Mouse (Mus musculus): Measurements from ENCODE around the gene Zfp704. TPM values are rescaled to one million over a fixed set of nuclear protein-coding genes. Genes with fewer than 3 reads are reported as not detected.

The Zfp704 gene
- polyA plus RNA-seq, 1 experiment from 2014 or later, result 12.0 TPM

DNA sequence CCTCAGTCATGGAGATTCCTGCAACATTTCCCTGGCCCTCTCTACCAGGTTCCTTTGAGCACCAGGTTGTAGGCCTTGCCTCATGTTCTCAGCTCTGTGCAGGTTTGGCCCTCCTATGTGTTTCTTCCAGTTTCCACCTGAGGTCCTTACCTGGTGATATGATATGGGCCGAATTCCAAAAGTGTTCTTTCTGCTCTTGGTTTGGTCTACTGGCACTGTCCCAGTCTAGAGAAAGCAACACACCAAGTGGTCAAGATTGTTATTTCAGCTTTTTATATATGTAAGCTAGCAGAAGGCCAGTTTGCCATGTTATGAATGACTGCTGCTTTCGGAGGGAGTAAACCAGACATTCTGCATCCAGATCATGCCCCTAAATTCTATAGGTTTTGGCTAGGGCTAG lies 541 bp upstream of the Zfp704 start:
- Histone ChIP-seq H3K27me3 (no peaks in the 10 kb centered on the region), H3K9ac (replicated peaks) (no peak overlapping the region), H3K4me1 (replicated peaks) (peaks cover 46% of the 10 kb centered on the region), H3K4me2 (peak overlapping the region; percentile 78), H3K9me3 (no peaks in the 10 kb centered on the region), H3K36me3 (no peaks in the 10 kb centered on the region), H3K27ac (peak overlapping the region; percentile 95; the same call in 1 of the 2 replicates), H3K4me3 (replicated peaks) (peak overlapping the region; percentile 90; the same call in 1 of the 2 replicates)
- WGBS, result 94% methylated on average over 2 of the region's 2 CpGs
- no peak for ATAC-seq (ENCODE audit: insufficient number of reproducible peaks, insufficient read depth, low FRiP score, low TSS enrichment, low read depth)

DNA sequence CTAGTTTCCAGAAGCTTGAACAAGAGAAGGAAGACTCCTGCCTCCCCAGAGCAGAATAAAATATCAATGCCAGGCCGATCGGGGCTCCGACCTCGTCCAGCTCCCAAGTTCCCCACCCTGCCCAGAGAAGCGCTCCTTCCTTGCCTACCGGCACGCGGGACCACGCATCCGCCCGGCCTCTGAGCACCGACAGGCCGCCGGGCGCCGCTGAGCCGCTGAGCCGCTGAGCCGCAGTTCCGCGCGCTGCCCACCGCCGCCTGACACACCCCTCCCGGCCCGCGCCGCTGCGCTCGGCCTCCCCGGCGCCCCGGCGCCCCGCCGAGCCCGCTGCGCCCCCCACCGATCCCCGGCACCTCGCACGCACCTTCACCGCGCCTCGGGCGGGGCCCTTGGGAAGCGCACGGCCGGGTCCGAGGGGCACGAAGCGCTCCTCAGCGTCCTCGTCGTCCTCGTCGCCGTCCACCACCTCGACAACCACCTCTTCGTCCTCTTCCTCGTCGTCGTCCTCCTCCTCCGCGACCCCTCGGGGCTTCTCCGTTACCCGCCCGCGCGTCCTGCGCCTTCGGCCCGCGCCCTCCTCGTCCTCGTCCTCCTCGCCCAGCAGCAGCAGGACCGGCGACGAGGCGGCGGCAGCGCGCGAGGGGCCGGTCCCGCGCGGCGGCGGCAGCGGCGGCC lies 842 bp downstream of the Zfp704 start:
- Histone ChIP-seq H3K9ac (replicated peaks) (peak overlapping the region; percentile 95), H3K36me3 (no peaks in the 10 kb centered on the region), H3K4me2 (peak overlapping the region; percentile 78), H3K4me1 (replicated peaks) (peaks cover 41% of the 10 kb centered on the region), H3K4me3 (replicated peaks) (peak overlapping the region; percentile 90), H3K27me3 (no peaks in the 10 kb centered on the region), H3K27ac (peak overlapping the region; percentile 95), H3K9me3 (no peaks in the 10 kb centered on the region)
- WGBS, result under 1% methylated on average over 81 of the region's 94 CpGs
- ATAC-seq (ENCODE audit: insufficient number of reproducible peaks, insufficient read depth, low FRiP score, low TSS enrichment, low read depth), result peak; percentile 28; the same call in 1 of the 2 replicates

DNA sequence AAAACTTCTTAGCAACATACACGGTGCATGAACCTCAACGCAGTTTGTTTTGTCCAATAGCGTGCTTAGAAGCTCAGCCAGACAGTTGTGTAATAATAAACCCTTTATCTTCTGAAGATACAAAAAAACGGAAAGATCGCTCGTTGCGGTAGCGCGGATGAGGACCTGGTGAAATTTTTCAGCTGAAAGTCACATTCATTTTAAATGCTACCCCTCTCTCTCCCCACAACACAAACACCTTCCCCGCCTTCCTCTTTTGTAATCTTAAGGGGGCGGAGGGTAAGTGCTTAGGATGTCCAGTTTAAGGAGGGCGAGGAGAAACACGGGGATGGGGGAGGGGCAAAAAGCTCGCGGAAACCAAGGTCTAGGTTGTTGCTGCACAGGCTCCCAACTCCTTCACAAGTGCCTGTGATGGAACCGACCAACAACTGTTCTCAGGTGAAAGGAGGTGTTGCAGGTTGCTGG lies 1.4 kb downstream of the Zfp704 start:
- Histone ChIP-seq H3K27me3 (no peaks in the 10 kb centered on the region), H3K4me2 (peak overlapping the region; percentile 78), H3K27ac (peak overlapping the region; percentile 95; the same call in 1 of the 2 replicates), H3K9ac (replicated peaks) (peak overlapping the region; percentile 95), H3K4me3 (replicated peaks) (peak overlapping the region; percentile 90), H3K9me3 (no peaks in the 10 kb centered on the region), H3K36me3 (no peaks in the 10 kb centered on the region), H3K4me1 (replicated peaks) (peaks cover 42% of the 10 kb centered on the region)
- whole genome bisulfite sequencing, result under 1% methylated on average over 16 of the region's 16 CpGs
- ATAC-seq (ENCODE audit: insufficient number of reproducible peaks, insufficient read depth, low FRiP score, low TSS enrichment, low read depth), result peak; percentile 45; the same call in 1 of the 2 replicates

DNA sequence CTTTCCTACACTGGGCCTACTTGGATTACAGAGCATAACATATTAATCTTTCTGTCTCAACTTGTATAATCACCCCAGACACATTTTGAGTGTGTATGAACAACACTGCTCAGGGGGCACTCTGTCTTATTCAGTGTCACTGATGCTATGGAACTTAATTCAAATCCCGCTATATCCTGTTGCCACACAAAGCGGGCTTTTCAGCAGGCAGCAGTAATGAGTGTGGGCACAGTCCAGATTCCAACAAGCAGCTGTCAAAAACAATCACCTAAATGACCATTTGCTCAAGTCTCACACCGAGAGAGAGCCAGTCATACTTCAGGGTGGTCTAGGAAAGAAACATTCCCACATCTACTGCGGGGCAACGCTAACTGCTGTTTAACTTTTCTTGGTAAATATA lies 2.2 kb downstream of the Zfp704 start:
- H3K27me3 ChIP-seq, result no peaks in the 10 kb centered on the region
- H3K9me3 ChIP-seq, result no peaks in the 10 kb centered on the region
- no peaks in the 10 kb centered on the region for H3K36me3 ChIP-seq
- H3K4me3 ChIP-seq (replicated peaks), result peak overlapping the region; percentile 90
- H3K4me1 ChIP-seq (replicated peaks), result peaks cover 41% of the 10 kb centered on the region
- no peak overlapping the region for H3K9ac ChIP-seq (replicated peaks)
- ATAC-seq (ENCODE audit: insufficient number of reproducible peaks, insufficient read depth, low FRiP score, low TSS enrichment, low read depth), result no peak
- peak overlapping the region; percentile 78 for H3K4me2 ChIP-seq
- no peak overlapping the region for H3K27ac ChIP-seq
- WGBS, result 31% methylated on average over 5 of the region's 5 CpGs

DNA sequence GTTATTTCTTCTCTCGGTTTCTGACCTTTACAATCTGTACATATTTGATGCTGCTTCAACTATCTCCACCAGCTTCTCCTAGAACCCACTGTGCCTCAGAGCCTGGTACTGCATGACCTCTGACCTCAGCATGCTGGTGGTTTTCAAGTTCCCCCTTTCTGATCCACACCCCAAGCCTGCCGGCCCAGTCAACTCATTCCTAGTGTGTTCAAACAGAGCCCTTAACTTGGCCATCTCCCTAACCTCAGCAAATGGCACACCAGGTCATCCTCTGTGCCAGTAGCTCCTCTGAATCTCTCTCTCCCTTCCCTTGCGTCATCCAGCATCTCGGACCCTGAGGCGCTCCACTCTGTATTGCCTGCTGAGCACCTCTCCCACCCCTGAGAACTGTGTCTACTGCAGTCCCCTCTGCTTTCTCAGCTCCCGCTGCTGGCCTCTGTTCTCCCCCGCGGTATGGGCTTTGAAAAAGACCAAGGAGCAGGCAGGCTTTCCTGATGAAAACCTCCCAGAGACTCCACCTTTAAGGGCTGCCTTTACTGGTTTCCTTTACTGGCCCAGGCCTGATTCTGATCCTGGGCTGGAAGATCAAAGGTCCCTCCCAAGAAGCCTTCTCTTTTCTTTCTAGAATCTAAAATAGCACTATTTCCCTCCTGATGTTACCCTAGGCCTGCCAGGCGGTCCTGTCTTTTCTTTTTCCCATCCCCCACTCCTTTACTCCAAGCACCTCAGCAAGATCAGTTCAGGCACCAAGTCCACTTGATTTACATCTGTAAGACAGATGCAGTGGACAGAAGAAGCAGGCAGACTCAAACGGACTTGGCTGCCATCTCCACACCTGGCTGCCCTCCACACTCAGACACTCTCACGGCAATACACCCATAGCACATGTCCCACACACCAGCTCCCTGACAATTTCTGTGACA lies 3.8 kb downstream of the Zfp704 start:
- ATAC-seq (ENCODE audit: insufficient number of reproducible peaks, insufficient read depth, low FRiP score, low TSS enrichment, low read depth), result no peak
- Histone ChIP-seq H3K4me2 (peak overlapping the region; percentile 3; the same call in 1 of the 2 replicates), H3K4me3 (replicated peaks) (no peak overlapping the region), H3K9ac (replicated peaks) (no peak overlapping the region), H3K27ac (no peak overlapping the region), H3K36me3 (no peaks in the 10 kb centered on the region), H3K27me3 (no peaks in the 10 kb centered on the region), H3K4me1 (replicated peaks) (peaks cover 38% of the 10 kb centered on the region), H3K9me3 (no peaks in the 10 kb centered on the region)
- 21% methylated on average over 11 of the region's 11 CpGs for WGBS

DNA sequence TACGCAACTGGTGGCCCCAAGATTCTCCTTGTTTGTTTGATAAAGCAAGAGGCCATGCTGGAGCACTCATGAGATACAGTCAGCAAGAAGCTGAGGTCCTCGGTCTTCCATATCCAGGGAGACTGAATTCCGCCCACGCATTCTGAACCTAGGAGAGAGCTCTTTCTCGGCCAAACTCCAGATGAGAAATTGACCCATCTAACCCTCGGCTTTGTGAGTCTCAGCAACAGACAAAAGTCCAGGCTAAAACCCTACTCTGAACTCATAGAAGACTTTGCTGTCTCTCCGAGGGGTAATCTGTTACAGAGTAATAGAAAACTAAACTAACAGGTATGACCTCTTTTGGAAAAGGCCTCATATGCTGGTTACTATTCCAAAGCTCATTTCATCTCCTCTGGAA lies 4.9 kb downstream of the Zfp704 start:
- H3K4me2 ChIP-seq, result no peak overlapping the region
- H3K9ac ChIP-seq (replicated peaks), result no peak overlapping the region
- H3K4me1 ChIP-seq (replicated peaks), result peaks cover 43% of the 10 kb centered on the region
- H3K27me3 ChIP-seq, result no peaks in the 10 kb centered on the region
- H3K4me3 ChIP-seq (replicated peaks), result no peak overlapping the region
- no peak overlapping the region for H3K27ac ChIP-seq
- no peaks in the 10 kb centered on the region for H3K9me3 ChIP-seq
- WGBS, result 88% methylated on average over 7 of the region's 7 CpGs
- H3K36me3 ChIP-seq, result no peaks in the 10 kb centered on the region
- ATAC-seq (ENCODE audit: insufficient number of reproducible peaks, insufficient read depth, low FRiP score, low TSS enrichment, low read depth), result no peak

DNA sequence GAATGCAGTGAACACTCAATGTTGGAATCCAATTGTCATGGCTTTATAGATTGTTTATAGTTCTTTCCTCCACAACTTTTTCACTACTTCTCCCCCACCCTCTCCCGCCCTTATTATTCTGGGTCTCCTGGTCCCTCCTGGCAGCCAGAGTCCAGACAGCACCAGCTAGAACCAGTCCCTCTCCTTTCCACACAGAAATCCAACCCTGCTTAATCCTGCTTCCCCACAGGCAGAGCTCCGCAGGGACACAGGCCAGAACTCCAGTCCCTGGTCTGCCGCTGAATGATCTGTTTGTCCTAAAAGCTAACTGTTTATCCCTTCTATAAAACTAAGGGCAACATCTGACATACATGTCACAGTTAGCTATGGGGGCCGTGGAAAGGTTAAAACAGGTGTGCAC lies 6.0 kb downstream of the Zfp704 start:
- Histone ChIP-seq H3K27me3 (no peaks in the 10 kb centered on the region), H3K36me3 (no peaks in the 10 kb centered on the region), H3K9ac (replicated peaks) (no peak overlapping the region), H3K27ac (no peak overlapping the region), H3K4me1 (replicated peaks) (peaks cover 49% of the 10 kb centered on the region), H3K4me2 (no peak overlapping the region), H3K4me3 (replicated peaks) (no peak overlapping the region), H3K9me3 (no peaks in the 10 kb centered on the region)
- 68% methylated on average over 4 of the region's 4 CpGs for WGBS
- no peak for ATAC-seq (ENCODE audit: insufficient number of reproducible peaks, insufficient read depth, low FRiP score, low TSS enrichment, low read depth)

DNA sequence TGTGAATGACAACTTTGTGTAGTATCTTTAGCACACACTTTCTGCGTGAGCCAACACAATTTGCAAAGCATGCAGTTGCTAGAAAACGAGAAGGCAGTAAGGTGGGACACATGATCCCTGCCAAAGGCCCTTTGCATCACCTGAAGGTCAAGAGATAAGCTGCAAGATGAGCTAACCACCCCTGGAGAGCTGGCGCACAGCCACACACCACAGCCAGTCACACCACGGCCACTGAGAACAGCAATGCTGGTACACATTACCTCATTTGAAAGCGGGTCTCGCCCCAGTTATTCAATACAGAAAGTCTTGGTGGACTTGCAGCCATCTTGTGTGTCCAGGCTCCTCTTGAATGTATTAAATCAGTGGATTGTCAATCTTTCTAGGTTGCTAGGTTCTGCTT lies 9.3 kb downstream of the Zfp704 start:
- no peak for ATAC-seq (ENCODE audit: insufficient number of reproducible peaks, insufficient read depth, low FRiP score, low TSS enrichment, low read depth)
- H3K4me3 ChIP-seq (replicated peaks), result no peak overlapping the region

DNA sequence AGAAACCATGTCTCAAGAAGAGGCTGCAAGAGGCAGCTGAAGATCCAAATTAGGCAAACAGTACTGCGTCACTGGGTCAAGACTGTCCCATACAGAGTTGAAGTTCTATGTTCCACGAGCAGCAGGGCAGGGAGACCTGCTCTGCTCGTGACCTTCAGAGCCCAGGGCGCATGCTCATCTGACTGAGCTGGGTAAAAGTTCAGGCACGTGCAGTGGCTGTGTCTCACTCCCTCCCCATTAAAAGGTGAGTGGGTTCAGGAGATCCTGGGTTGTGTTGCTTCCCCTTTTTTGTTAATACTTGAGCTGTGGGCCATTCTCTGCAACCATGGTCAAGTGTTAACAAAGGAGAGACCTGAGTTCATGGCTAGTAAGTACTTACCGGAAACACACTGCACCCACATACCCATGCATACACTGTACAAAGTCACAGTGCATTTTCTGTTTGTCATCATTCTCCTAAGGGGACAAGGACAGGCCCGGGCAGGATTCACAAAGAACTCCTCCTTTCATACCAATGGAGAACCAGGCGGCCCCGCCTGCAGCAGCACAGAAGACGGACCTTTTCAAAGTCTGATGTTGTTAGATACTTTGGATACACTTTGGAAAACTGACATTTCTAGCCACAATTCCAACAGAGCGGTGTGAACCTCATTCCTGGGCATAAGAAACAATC lies 10.0 kb downstream of the Zfp704 start:
- Histone ChIP-seq H3K9ac (replicated peaks) (no peak overlapping the region), H3K9me3 (no peaks in the 10 kb centered on the region), H3K4me3 (replicated peaks) (no peak overlapping the region), H3K4me2 (no peak overlapping the region), H3K4me1 (replicated peaks) (peaks cover 37% of the 10 kb centered on the region), H3K27ac (no peak overlapping the region), H3K27me3 (no peaks in the 10 kb centered on the region), H3K36me3 (no peaks in the 10 kb centered on the region)
- WGBS, result 82% methylated on average over 11 of the region's 11 CpGs
- ATAC-seq (ENCODE audit: insufficient number of reproducible peaks, insufficient read depth, low FRiP score, low TSS enrichment, low read depth), result no peak

More for the DNA sequence above, 9.3 kb downstream of the Zfp704 start:
- H3K4me2 ChIP-seq, result no peak overlapping the region
- H3K9me3 ChIP-seq, result no peaks in the 10 kb centered on the region
- H3K36me3 ChIP-seq, result no peaks in the 10 kb centered on the region
- no peak overlapping the region for H3K27ac ChIP-seq
- no peak overlapping the region for H3K9ac ChIP-seq (replicated peaks)
- 90% methylated on average over 6 of the region's 6 CpGs for WGBS
- no peaks in the 10 kb centered on the region for H3K27me3 ChIP-seq
- H3K4me1 ChIP-seq (replicated peaks), result peaks cover 39% of the 10 kb centered on the region

DNA sequence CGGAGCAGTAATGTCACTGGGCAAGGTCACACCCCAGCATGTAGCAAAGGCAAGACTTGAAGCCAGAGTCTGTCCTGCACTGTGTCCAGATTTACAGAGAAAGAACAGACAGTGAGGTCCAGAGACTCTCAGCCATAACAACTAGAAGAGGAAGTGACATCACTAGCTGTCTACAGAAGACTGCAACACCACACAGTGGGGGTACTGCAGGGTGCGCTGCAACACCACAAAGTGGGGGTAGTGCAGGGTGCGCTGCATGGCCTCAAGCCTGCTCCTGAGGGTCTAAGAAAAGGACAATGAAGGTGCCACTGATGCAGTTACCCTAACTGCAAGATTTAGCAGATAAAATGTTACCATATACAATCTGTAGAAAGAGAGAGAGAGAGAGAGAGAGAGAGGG lies 11.8 kb downstream of the Zfp704 start:
- Histone ChIP-seq H3K9me3 (no peaks in the 10 kb centered on the region), H3K9ac (replicated peaks) (no peak overlapping the region), H3K4me3 (replicated peaks) (no peak overlapping the region), H3K36me3 (no peaks in the 10 kb centered on the region), H3K4me2 (no peak overlapping the region), H3K27me3 (no peaks in the 10 kb centered on the region), H3K4me1 (replicated peaks) (peaks cover 26% of the 10 kb centered on the region), H3K27ac (no peak overlapping the region)
- 88% methylated on average over 3 of the region's 3 CpGs for WGBS
- no peak for ATAC-seq (ENCODE audit: insufficient number of reproducible peaks, insufficient read depth, low FRiP score, low TSS enrichment, low read depth)

DNA sequence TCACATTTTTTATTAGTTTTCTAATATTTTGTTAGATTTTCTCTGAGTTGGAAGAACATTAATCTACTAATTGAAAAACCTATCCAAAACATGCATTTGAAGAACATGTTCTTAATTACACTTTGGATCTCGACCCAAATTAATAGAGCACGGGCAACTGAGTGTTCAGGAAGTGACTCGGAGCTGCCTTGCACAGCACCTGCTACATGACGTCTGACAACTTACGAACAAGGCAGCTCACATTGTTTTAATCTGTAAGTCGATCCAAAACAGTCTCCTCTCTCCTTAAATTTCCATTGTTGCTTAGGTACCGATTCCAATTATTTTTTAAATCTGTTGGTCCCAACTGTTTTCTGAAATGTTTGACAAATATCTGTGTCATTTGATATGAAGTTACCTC lies 15.4 kb downstream of the Zfp704 start:
- Histone ChIP-seq H3K9me3 (no peaks in the 10 kb centered on the region), H3K4me1 (replicated peaks) (peaks cover 14% of the 10 kb centered on the region; the same call in 1 of the 2 replicates), H3K27ac (no peak overlapping the region), H3K36me3 (no peaks in the 10 kb centered on the region), H3K4me2 (no peak overlapping the region), H3K27me3 (no peaks in the 10 kb centered on the region), H3K4me3 (replicated peaks) (no peak overlapping the region), H3K9ac (replicated peaks) (no peak overlapping the region)
- no peak for ATAC-seq (ENCODE audit: insufficient number of reproducible peaks, insufficient read depth, low FRiP score, low TSS enrichment, low read depth)
- WGBS, result 36% methylated on average over 7 of the region's 7 CpGs

Data from limb, embryonic 12.5 days (tissue).